ENCODE assay signal across 22 mouse cellular contexts in the genomic region with DNA sequence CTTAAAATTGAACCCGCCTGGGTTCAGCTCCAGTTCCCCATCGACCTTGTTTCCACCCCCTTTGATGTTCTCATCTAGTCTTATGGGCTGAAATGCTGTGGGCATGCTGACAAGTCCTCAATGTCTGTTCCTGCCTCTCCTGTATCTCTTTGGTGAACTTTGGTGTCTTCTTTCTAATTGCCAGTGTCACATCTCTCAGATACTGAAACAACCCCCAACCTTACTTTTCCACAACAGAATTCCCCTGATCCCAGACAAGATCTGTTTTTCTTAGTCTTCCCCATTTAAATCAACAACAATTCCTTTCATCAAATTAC.
"Had no signal": no experiment of that assay in that cellular context is flagged by ENCODE, and none has a peak within 500 bp of the region (broad histone marks: within the 10 kb centered on the region; RNA-seq: fewer than 3 reads in every experiment).

No protein-coding gene starts in this region.

- H3K4me1 ChIP-seq: intestine, embryonic 15.5 days; limb, embryonic 13.5 days; liver, embryonic 12.5 days; megakaryocyte, embryonic 14.5 days had no signal

- DNase-seq: kidney, adult 11 months; kidney, postnatal 14 days; layer of hippocampus, adult 9-11 months; liver; lung, adult 18-20 months; lung, postnatal 10 days; lung, postnatal 36 days; right cerebral cortex, postnatal 25 days; thymus, postnatal 25 days had no signal

- H3K27me3 ChIP-seq: intestine, embryonic 15.5 days; limb, embryonic 13.5 days; liver, embryonic 12.5 days; liver, embryonic 15.5 days; lung, embryonic 15.5 days; megakaryocyte, embryonic 14.5 days; midbrain, embryonic 13.5 days; neural tube, embryonic 13.5 days had no signal

- H3K9ac ChIP-seq: intestine, embryonic 15.5 days; limb, embryonic 13.5 days; liver, embryonic 12.5 days; liver, embryonic 15.5 days; lung, embryonic 15.5 days; midbrain, embryonic 13.5 days; neural tube, embryonic 13.5 days had no signal

- H3K27ac ChIP-seq: intestine, embryonic 15.5 days; layer of hippocampus, adult 2 months; limb, embryonic 10.5 days; limb, embryonic 13.5 days; liver, embryonic 12.5 days; liver, embryonic 15.5 days; lung, embryonic 15.5 days; midbrain, embryonic 13.5 days; neural tube, embryonic 13.5 days had no signal

- ATAC-seq: midbrain, embryonic 13.5 days; midbrain, embryonic 16.5 days had no signal

- H3K4me2 ChIP-seq: intestine, embryonic 15.5 days; limb, embryonic 13.5 days; liver, embryonic 12.5 days; liver, embryonic 15.5 days; lung, embryonic 15.5 days; midbrain, embryonic 13.5 days; neural tube, embryonic 13.5 days had no signal

- H3K9me3 ChIP-seq: intestine, embryonic 15.5 days; limb, embryonic 10.5 days; limb, embryonic 13.5 days; liver, embryonic 12.5 days; liver, embryonic 15.5 days; lung, embryonic 15.5 days; midbrain, embryonic 10.5 days; midbrain, embryonic 13.5 days; neural tube, embryonic 13.5 days had no signal

- H3K4me3 ChIP-seq: intestine, embryonic 15.5 days; layer of hippocampus, adult 2 months; limb, embryonic 10.5 days; limb, embryonic 13.5 days; liver, embryonic 12.5 days; liver, embryonic 15.5 days; lung, embryonic 15.5 days; megakaryocyte, embryonic 14.5 days; midbrain, embryonic 10.5 days; midbrain, embryonic 13.5 days; myocyte; neural tube, embryonic 13.5 days had no signal

- H3K36me3 ChIP-seq: intestine, embryonic 15.5 days; limb, embryonic 10.5 days; limb, embryonic 13.5 days; liver, embryonic 12.5 days; liver, embryonic 15.5 days; lung, embryonic 15.5 days; midbrain, embryonic 10.5 days; midbrain, embryonic 13.5 days; neural tube, embryonic 13.5 days had no signal
